Comparison of ENCODE assay signal across 10 mouse cellular contexts in genomic region chr12:76015489-76015888, GRCm38 (mm10).
DNase-seq lines count a peak whose midpoint lies in the region; ATAC-seq lines count a peak whose summit lies in the region.
"Had no signal": no experiment of that assay in that cellular context is flagged by ENCODE, and none has a peak within 500 bp of the region (broad histone marks: within the 10 kb centered on the region; RNA-seq: fewer than 3 reads in every experiment).

No protein-coding gene starts in this region.

- no peaks in the 10 kb centered on the region for H3K9me3 ChIP-seq in limb, embryonic 12.5 days
- H3K9me3 ChIP-seq in limb, embryonic 10.5 days (replicated peaks), result no peaks in the 10 kb centered on the region
- H3K9me3 ChIP-seq in liver, embryonic 16.5 days (replicated peaks; ENCODE audit: control insufficient read depth, low read length), result no peaks in the 10 kb centered on the region
- no peaks in the 10 kb centered on the region for H3K9me3 ChIP-seq in hindbrain, embryonic 16.5 days (ENCODE audit: control insufficient read depth, low read length)
- H3K9me3 ChIP-seq in hindbrain, embryonic 11.5 days (ENCODE audit: control insufficient read depth, low read length), result no peaks in the 10 kb centered on the region
- H3K9me3 ChIP-seq: embryonic facial prominence, embryonic 12.5 days had no signal

- H3K27me3 ChIP-seq in limb, embryonic 12.5 days, result no peaks in the 10 kb centered on the region
- H3K27me3 ChIP-seq in limb, embryonic 10.5 days (ENCODE audit: low read depth, poor library complexity, severe bottlenecking), result no peaks in the 10 kb centered on the region
- H3K27me3 ChIP-seq in liver, embryonic 16.5 days (ENCODE audit: control insufficient read depth, insufficient read depth, low read depth, low read length), result no peaks in the 10 kb centered on the region
- H3K27me3 ChIP-seq in hindbrain, embryonic 16.5 days (replicated peaks; ENCODE audit: control insufficient read depth, insufficient read depth, low read length), result no peaks in the 10 kb centered on the region
- H3K27me3 ChIP-seq in hindbrain, embryonic 11.5 days (ENCODE audit: control insufficient read depth, insufficient read depth, low read length), result no peaks in the 10 kb centered on the region
- H3K27me3 ChIP-seq: embryonic facial prominence, embryonic 12.5 days had no signal

- DNase-seq in limb, embryonic 10.5 days (ENCODE audit: low spot score), result no peak
- peak; percentile 40 for DNase-seq in fat pad, adult 2 months (ENCODE audit: extremely low read depth, low read depth, low spot score)
- DNase-seq in testis, postnatal 10 days (ENCODE audit: low spot score), result peak; percentile 69
- no peak for DNase-seq in hindbrain, embryonic 11.5 days (ENCODE audit: low spot score)
- no peak for DNase-seq in adrenal gland, postnatal 36 days

- H3K9ac ChIP-seq in limb, embryonic 12.5 days (replicated peaks), result no peak overlapping the region
- no peak overlapping the region for H3K9ac ChIP-seq in liver, embryonic 16.5 days (ENCODE audit: low read depth, low read length)
- H3K9ac ChIP-seq in hindbrain, embryonic 16.5 days (ENCODE audit: low read depth, low read length), result no peak overlapping the region
- H3K9ac ChIP-seq in hindbrain, embryonic 11.5 days (ENCODE audit: low read depth, low read length), result no peak overlapping the region
- H3K9ac ChIP-seq: embryonic facial prominence, embryonic 12.5 days had no signal

- H3K27ac ChIP-seq in limb, embryonic 12.5 days, result 0 out of 2 replicates have a peak overlapping the region, but pooled peaks have one; percentile 5
- H3K27ac ChIP-seq in limb, embryonic 10.5 days, result no peak overlapping the region
- H3K27ac ChIP-seq in liver, embryonic 16.5 days (ENCODE audit: low read length), result no peak overlapping the region
- H3K27ac ChIP-seq in hindbrain, embryonic 16.5 days (ENCODE audit: low read depth, low read length), result no peak overlapping the region
- H3K27ac ChIP-seq in hindbrain, embryonic 11.5 days (ENCODE audit: low read depth, low read length), result no peak overlapping the region
- H3K27ac ChIP-seq: embryonic facial prominence, embryonic 12.5 days; kidney, postnatal 0 days had no signal

- H3K4me2 ChIP-seq in limb, embryonic 12.5 days, result no peak overlapping the region
- no peak overlapping the region for H3K4me2 ChIP-seq in liver, embryonic 16.5 days (ENCODE audit: low read depth, low read length)
- no peak overlapping the region for H3K4me2 ChIP-seq in hindbrain, embryonic 16.5 days (ENCODE audit: low read length)
- no peak overlapping the region for H3K4me2 ChIP-seq in hindbrain, embryonic 11.5 days (replicated peaks; ENCODE audit: low read depth, low read length)
- H3K4me2 ChIP-seq: embryonic facial prominence, embryonic 12.5 days had no signal

- WGBS in limb, embryonic 12.5 days, result 87% methylated on average over 11 of the region's 11 CpGs
- WGBS in limb, embryonic 10.5 days, result 94% methylated on average over 11 of the region's 11 CpGs
- 72% methylated on average over 11 of the region's 11 CpGs for WGBS in liver, embryonic 16.5 days (ENCODE audit: insufficient replicate concordance)
- 90% methylated on average over 11 of the region's 11 CpGs for WGBS in hindbrain, embryonic 16.5 days
- 91% methylated on average over 11 of the region's 11 CpGs for WGBS in hindbrain, embryonic 11.5 days

- peaks cover 52% of the 10 kb centered on the region for H3K36me3 ChIP-seq in limb, embryonic 12.5 days
- peaks cover 67% of the 10 kb centered on the region for H3K36me3 ChIP-seq in limb, embryonic 10.5 days
- H3K36me3 ChIP-seq in liver, embryonic 16.5 days (ENCODE audit: control insufficient read depth, insufficient read depth), result no peaks in the 10 kb centered on the region
- no peaks in the 10 kb centered on the region for H3K36me3 ChIP-seq in hindbrain, embryonic 16.5 days (ENCODE audit: control insufficient read depth, insufficient read depth, low read length)
- no peaks in the 10 kb centered on the region for H3K36me3 ChIP-seq in hindbrain, embryonic 11.5 days (ENCODE audit: control insufficient read depth, insufficient read depth, low read length)

- peaks cover 4% of the 10 kb centered on the region; the same call in 1 of the 2 replicates for H3K4me1 ChIP-seq in limb, embryonic 12.5 days (replicated peaks)
- no peaks in the 10 kb centered on the region for H3K4me1 ChIP-seq in limb, embryonic 10.5 days
- no peaks in the 10 kb centered on the region for H3K4me1 ChIP-seq in liver, embryonic 16.5 days (ENCODE audit: control insufficient read depth, low read depth, low read length)
- no peaks in the 10 kb centered on the region for H3K4me1 ChIP-seq in hindbrain, embryonic 16.5 days (ENCODE audit: control insufficient read depth, insufficient read depth, low read depth, low read length)
- H3K4me1 ChIP-seq in hindbrain, embryonic 11.5 days (replicated peaks; ENCODE audit: control insufficient read depth, insufficient read depth, low read length), result no peaks in the 10 kb centered on the region
- H3K4me1 ChIP-seq: embryonic facial prominence, embryonic 12.5 days had no signal

- no peak overlapping the region for H3K4me3 ChIP-seq in limb, embryonic 12.5 days (replicated peaks)
- H3K4me3 ChIP-seq in limb, embryonic 10.5 days, result no peak overlapping the region
- no peak overlapping the region for H3K4me3 ChIP-seq in liver, embryonic 16.5 days (ENCODE audit: low read depth, low read length)
- H3K4me3 ChIP-seq in hindbrain, embryonic 16.5 days (ENCODE audit: low read length), result no peak overlapping the region
- no peak overlapping the region for H3K4me3 ChIP-seq in hindbrain, embryonic 11.5 days (ENCODE audit: low read depth, low read length)
- H3K4me3 ChIP-seq: embryonic facial prominence, embryonic 12.5 days had no signal

- no peak for ATAC-seq in limb, embryonic 12.5 days (ENCODE audit: insufficient number of reproducible peaks, insufficient read depth, low FRiP score, low TSS enrichment, low read depth)
- ATAC-seq in liver, embryonic 16.5 days (ENCODE audit: low read depth), result 0 out of 2 replicates have a peak, but pooled peaks have one; percentile 21
- ATAC-seq in hindbrain, embryonic 16.5 days, result no peak
- no peak for ATAC-seq in hindbrain, embryonic 11.5 days (ENCODE audit: low FRiP score)

Comparison
In these comparisons a context has a peak if more than half of its experiments do, and no peak if none do; other contexts are left out.
1. DNase-seq: peak in fat pad, adult 2 months (single experiment) and testis, postnatal 10 days (single experiment); none in limb, embryonic 10.5 days (single experiment), hindbrain, embryonic 11.5 days (single experiment) and adrenal gland, postnatal 36 days (0 of 2).